Mouse (Mus musculus): ENCODE measurements around the gene Ttll5.
A peak's percentile ranks its signal among the peaks of the same experiment; 100 is the strongest.

Gene Ttll5

GRCm38 (mm10) chr12:86095806-86096205 lies 271.3 kb downstream of the Ttll5 start:
- DNase-seq (ENCODE audit: low read depth, low spot score) = no peak

DNA sequence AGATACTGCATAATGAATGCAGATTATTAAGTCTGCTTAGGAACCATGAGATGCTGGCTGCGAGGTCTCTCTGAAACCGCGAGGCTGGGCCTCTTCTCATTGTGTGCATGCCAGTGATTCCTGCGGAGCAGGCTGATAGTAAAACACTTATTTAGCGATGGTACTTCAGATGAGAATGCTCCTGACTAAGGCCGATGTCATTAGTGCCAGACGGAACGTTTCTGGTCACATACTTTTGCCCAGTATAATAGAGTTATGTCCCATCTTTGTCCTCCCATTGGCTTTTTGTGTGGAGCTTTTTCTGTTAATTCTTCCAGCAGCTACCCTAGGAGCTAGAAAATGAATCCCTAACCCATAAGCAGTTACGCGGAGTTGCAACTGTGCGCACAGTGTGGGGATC lies 273.3 kb downstream of the Ttll5 start:
- DNase-seq (ENCODE audit: low read depth, low spot score) = no peak

- no peak for DNase-seq (ENCODE audit: low read depth, low spot score)
These were observed 276.3 kb downstream of the Ttll5 start for GRCm38 (mm10) chr12:86100711-86101110.

GRCm38 (mm10) chr12:86102686-86103085 lies 278.2 kb downstream of the Ttll5 start:
- DNase-seq (ENCODE audit: low read depth, low spot score) = no peak

DNA sequence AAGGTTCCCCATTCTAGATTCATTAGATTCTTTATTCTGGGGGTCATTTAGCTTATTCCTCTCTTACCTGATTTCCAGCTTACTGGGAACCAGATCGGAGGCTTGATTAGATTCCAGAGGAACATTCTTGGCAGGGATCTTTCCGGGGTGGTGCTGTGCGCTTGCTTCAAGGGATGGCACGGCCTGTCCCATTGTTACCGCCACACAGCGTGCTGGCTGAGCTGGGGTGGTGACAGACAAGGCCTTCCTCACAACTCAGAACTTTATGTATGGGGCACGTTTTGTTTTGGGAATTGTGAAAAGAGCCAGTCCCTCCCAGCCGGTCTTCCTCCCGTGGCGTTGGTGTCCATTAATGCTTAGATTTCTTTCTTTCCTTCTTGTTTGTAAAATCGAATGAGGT lies 278.9 kb downstream of the Ttll5 start:
- DNase-seq (ENCODE audit: low read depth, low spot score) = peak; percentile 49

DNA sequence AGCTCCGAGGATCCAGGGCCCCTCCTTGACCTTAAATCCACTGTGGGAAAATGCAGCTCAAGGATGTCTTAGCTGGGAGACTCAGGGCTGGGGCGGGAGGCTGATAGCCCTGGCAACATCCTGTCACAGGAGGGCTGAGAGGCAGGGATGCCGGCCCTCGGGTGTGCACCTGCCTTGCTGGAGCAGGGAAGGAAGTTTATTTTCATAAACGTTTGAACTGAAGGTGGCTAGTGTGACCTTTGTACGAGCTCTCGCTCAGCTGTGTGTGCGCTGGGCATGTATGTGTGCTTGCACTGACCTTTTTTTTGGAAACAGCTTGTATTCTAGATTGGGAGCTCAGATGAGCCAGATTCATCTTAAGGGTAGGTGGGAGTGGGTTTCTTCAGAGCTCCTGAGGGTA lies 279.4 kb downstream of the Ttll5 start:
- DNase-seq (ENCODE audit: low read depth, low spot score) = no peak

DNA sequence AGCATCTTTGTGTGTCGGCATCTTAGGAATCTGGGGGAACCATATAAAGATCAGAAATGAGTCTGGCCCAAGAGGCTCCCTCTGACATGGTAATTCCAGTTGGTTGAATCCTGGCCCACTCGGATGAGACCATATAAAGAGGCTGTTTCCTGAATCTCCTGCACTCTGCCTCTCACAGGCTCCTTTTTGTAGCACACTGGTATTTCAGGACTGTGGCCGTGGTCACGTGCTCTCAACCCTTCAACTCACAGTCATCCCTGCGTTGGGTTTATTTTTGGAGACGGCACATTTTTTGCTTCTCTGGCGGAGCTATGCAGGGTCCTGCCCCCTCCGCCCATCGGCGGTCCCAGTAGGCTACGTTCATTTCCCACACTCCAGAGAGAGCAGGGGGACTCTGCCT lies 279.8 kb downstream of the Ttll5 start:
- no peak for DNase-seq (ENCODE audit: low read depth, low spot score)

DNA sequence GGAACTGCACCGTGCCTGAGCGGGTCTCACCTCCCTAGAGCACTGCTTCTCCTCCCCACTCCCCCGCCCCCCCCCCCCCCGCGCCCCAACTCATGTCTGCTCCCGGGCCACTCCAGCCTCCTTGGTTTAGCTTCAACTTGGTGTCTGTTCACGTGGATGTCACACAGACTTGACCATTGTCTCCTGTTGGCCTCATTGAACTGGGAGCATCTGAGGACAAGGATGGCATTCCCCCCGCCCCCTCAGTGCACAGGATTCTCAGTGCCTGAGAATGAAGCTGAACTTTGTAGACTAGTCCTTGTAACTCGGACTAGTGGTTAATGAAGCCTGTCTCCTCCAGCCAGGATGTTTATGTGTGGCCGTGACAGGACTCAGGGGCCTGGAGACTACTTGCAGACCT lies 281.1 kb downstream of the Ttll5 start:
- no peak for DNase-seq (ENCODE audit: low read depth, low spot score)

- DNase-seq (ENCODE audit: low read depth, low spot score) = no peak
These were observed 281.6 kb downstream of the Ttll5 start for GRCm38 (mm10) chr12:86106086-86106485.

- no peak for DNase-seq (ENCODE audit: low read depth, low spot score)
These were observed 283.2 kb downstream of the Ttll5 start for GRCm38 (mm10) chr12:86107645-86108044.

DNA sequence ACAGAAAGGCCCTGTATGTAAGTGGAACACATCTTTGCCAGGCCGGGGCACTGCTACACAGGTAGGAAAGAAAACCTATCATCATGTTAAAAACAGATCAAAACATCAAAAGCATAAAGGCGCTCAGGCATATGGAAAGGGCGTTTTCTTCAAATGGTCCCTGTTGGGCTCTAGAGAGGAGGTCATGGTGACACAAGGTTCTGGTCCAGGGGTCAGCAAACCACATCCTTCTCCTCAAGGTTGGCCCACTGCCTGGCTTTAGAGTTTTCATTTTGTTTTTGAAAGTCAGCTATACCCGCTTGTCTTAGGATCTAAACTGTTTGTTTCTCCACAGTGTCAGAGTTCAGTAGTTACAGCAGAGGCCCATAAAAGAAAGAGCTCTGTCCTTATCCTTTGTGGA lies 285.1 kb downstream of the Ttll5 start:
- no peak for DNase-seq (ENCODE audit: low read depth, low spot score)

DNA sequence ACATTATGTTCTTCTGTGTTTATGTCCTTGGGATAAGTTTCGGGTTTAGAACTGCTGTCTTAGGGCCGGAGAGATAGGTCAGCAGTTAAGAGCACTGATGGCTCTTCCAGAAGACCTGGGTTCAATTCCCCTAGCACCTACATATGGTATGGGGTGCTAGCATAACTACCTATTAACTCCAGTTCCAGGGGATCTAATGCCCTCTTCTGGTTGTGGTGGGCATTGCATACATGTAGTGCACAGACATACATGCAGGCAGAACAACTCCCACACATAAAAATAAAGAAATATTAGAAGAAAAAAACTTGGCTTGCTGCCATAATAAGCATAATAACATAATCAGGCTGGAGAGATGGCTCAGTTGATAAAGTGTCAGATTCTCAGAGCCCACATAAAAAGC lies 286.2 kb downstream of the Ttll5 start:
- DNase-seq (ENCODE audit: low read depth, low spot score) = no peak

All from telencephalon, adult 2 months (tissue).